Mouse (Mus musculus): Measurements from ENCODE around the gene Snx4.

GRCm38 (mm10) chr16:33337681-33338080, 86.4 kb downstream of the Snx4 start:
- TF ChIP-seq POLR2A (IDR thresholded peaks at IDR 0.05; ENCODE audit: borderline replicate concordance, low read depth, low read length): no peak
- TF ChIP-seq CTCF (IDR thresholded peaks at IDR 0.05; ENCODE audit: low read depth, low read length): no peak

Data from bone marrow macrophage, adult 2 months (primary cell).